Mouse (Mus musculus) liver, embryonic 16.5 days (tissue): Measurements from ENCODE around the gene Ttc4. TPM values are rescaled to one million over a fixed set of nuclear protein-coding genes. Genes with fewer than 3 reads are reported as not detected.
A peak's percentile ranks its signal among the peaks of the same experiment; 100 is the strongest.

ENCODE experiments used
- ATAC-seq: fragments of 200-750 bp; cut with Nextera tagmentation; 2 replicates; pipeline ENCODE4 v1.8.0; 2017; ENCODE audit warnings: low read depth, mild to moderate bottlenecking, moderate number of reproducible peaks, moderate library complexity
- H3K27ac ChIP-seq: fragments of 300-500 bp; sonication (generic); 2 replicates; pipeline ENCODE4 v1.5.1; 2014; ENCODE audit warnings: mild to moderate bottlenecking, low read length
- H3K27me3 ChIP-seq: fragments of 300-500 bp; sonication (generic); 2 replicates; pipeline ENCODE4 v1.6.1; 2014; ENCODE audit warnings: low read depth, low read length, mixed read lengths; ENCODE audit not compliant: control insufficient read depth, insufficient read depth
- H3K36me3 ChIP-seq: fragments of 300-500 bp; sonication (generic); 2 replicates; pipeline ENCODE4 v1.6.1; 2014; ENCODE audit warnings: mild to moderate bottlenecking; ENCODE audit not compliant: control insufficient read depth, insufficient read depth
- H3K4me1 ChIP-seq: fragments of 300-500 bp; sonication (generic); 2 replicates; pipeline ENCODE4 v1.6.1; 2014; ENCODE audit warnings: low read depth, low read length, mixed read lengths; ENCODE audit not compliant: control insufficient read depth
- H3K4me2 ChIP-seq: fragments of 300-500 bp; sonication (generic); 2 replicates; pipeline ENCODE4 v1.6.1; 2014; ENCODE audit warnings: low read depth, low read length, mixed read lengths
- H3K4me3 ChIP-seq: fragments of 300-500 bp; sonication (generic); 2 replicates; pipeline ENCODE4 v1.5.1; 2014; ENCODE audit warnings: low read depth, mild to moderate bottlenecking, low read length
- H3K9ac ChIP-seq: fragments of 300-500 bp; sonication (generic); 2 replicates; pipeline ENCODE4 v1.6.1; 2014; ENCODE audit warnings: low read depth, low read length
- H3K9me3 ChIP-seq: fragments of 300-500 bp; sonication (generic); replicated peaks from 2 replicates; pipeline ENCODE4 v1.6.1; 2016; ENCODE audit warnings: low read length; ENCODE audit not compliant: control insufficient read depth
- WGBS: fragments of 180-500 bp; shearing (Covaris S2); extraction: QIAGEN DNeasy Blood & Tissue Kit; methylation state at CpG from one replicate; pipeline ENCODE4 v1.1.7; 2014; ENCODE audit not compliant: insufficient replicate concordance; 5-methylcytosine and 5-hydroxymethylcytosine counted together
- polyA plus RNA-seq: library from polyadenylated mRNA; unstranded; fragments of >200 nt; fragmentation: Nextera tagmentation; extraction: Ambion mirVana; gene quantifications from 2 replicates; pipeline ENCODE4 v1.2.1, GENCODE M21; 2015

The Ttc4 gene
- polyA plus RNA-seq, 1 experiment from 2014 or later, result 33.6 TPM

DNA sequence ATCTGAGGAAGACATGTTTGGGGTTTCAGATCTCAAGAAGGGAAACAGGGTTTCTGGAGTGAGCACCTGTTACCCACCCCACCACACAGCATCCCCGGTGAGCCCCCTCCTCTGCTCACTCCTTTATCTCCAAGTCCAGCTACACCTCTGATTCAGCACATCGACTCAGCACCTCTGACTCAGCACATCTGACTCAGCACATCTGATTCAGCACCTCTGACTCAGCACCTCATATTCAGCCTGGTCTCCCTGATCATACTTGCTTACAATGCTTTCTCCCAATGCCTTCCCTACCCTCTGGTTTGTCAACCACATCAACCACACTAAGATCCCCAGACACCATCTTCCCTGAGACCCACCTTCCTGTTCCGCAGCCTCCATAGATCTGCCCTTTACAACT lies 65.2 kb downstream of the Ttc4 start:
- 43% methylated on average over 3 of the region's 3 CpGs for WGBS
- Histone ChIP-seq H3K4me1 (peaks cover 28% of the 10 kb centered on the region), H3K27me3 (peaks cover 22% of the 10 kb centered on the region), H3K4me3 (0 out of 2 replicates have a peak overlapping the region, but pooled peaks have one; percentile 4), H3K9me3 (no peaks in the 10 kb centered on the region), H3K36me3 (no peaks in the 10 kb centered on the region), H3K4me2 (peak overlapping the region; percentile 42), H3K9ac (peak overlapping the region; percentile 43), H3K27ac (peak overlapping the region; percentile 53; the same call in 1 of the 2 replicates)
- peak; percentile 84 for ATAC-seq

DNA sequence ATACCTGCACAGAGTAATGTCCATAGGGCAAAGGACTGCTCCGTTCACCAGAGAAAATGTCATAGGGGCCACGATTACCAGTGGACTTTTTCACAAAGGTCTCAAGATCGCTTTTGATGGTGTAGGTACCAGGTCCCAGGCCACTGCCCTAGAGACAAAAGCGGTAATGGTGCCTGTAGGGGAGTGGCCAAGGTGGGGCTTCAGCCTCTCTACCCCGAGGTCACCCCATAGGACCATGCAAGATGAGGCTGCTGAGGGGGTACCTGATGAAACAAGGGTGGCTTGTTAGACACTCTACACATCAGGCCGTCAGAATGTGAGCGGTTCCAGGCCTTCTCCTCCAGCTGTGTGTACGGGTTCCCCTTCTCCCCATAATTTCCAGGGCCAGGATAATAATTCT lies 65.6 kb downstream of the Ttc4 start:
- peaks cover 28% of the 10 kb centered on the region for H3K4me1 ChIP-seq
- no peak overlapping the region for H3K4me3 ChIP-seq
- no peaks in the 10 kb centered on the region for H3K36me3 ChIP-seq
- no peaks in the 10 kb centered on the region for H3K9me3 ChIP-seq
- H3K4me2 ChIP-seq, result no peak overlapping the region
- H3K27me3 ChIP-seq, result peaks cover 22% of the 10 kb centered on the region
- H3K27ac ChIP-seq, result 0 out of 2 replicates have a peak overlapping the region, but pooled peaks have one; percentile 22
- WGBS, result 70% methylated on average over 8 of the region's 8 CpGs
- no peak overlapping the region for H3K9ac ChIP-seq
- no peak for ATAC-seq

Other genes starting within 250 kb of the Ttc4 start
- gene Pcsk9, start 214.6 kb downstream of the Ttc4 start, polyA plus RNA-seq, result 89.7 and 99.6 TPM in 2 replicates
- not detected in 2 replicates for gene Bsnd, start 186.7 kb downstream of the Ttc4 start, polyA plus RNA-seq
- gene Dhcr24, start 117.9 kb downstream of the Ttc4 start, polyA plus RNA-seq, result 7.7 and 8.1 TPM in 2 replicates
- gene Lexm, start 61.7 kb downstream of the Ttc4 start, polyA plus RNA-seq, result not detected in 2 replicates
- gene Ttc22, start 56.5 kb downstream of the Ttc4 start, polyA plus RNA-seq, result 0.04 and 0.22 TPM in 2 replicates
- 4.9 and 5.4 TPM in 2 replicates for gene Pars2, start 27.9 kb downstream of the Ttc4 start, polyA plus RNA-seq
- gene Mroh7, start 52.0 kb upstream of the Ttc4 start, polyA plus RNA-seq, result 0.08 and 0.09 TPM in 2 replicates
- gene Fam151a, start 54.9 kb upstream of the Ttc4 start, polyA plus RNA-seq, result 0.05 and 0.06 TPM in 2 replicates
- 4.9 and 6.1 TPM in 2 replicates for gene Acot11, start 126.1 kb upstream of the Ttc4 start, polyA plus RNA-seq
- 27.4 and 31.5 TPM in 2 replicates for gene Ssbp3, start 231.8 kb upstream of the Ttc4 start, polyA plus RNA-seq